Mouse (Mus musculus) hindlimb bud, embryonic 11.5 days (tissue): ENCODE measurements at regions not wholly inside any gene's neighbourhood (a gene's known extent, or its start where the extent isn't known, plus 50 kb on each side); places are given as distances from the start of the nearest gene placed in this dataset.
"Not testable (repeated sequence)": the region's sequence is repeated elsewhere in the genome, so short reads cannot be mapped to it uniquely, and the experiment has no call there.

Experiments used
- DNase-seq: peaks from one replicate; pipeline ENCODE4 v3.0.0-alpha.2; 2012; ENCODE audit warnings: low read depth, low spot score; ENCODE audit errors: extremely low spot score

DNA sequence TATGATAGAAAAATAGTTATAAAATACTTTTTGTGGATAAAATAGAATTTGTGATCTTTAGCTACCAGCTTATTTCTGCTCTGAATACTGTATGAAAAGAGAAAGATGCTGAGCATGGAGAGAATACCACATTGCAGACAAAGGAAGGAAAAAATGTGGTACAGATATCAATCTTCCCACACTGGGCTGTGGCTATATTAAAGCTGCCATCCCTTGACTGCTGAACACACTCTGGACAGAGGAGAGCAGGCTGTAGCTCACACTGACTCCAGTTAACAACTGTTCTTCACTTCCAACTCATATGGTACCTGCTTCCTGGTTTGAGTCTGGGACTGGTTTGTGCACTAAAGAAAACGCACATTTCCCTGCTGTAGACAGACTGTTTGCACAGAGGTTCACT lies 76.7 kb upstream of the Try4 start:
- no peak for DNase-seq

DNA sequence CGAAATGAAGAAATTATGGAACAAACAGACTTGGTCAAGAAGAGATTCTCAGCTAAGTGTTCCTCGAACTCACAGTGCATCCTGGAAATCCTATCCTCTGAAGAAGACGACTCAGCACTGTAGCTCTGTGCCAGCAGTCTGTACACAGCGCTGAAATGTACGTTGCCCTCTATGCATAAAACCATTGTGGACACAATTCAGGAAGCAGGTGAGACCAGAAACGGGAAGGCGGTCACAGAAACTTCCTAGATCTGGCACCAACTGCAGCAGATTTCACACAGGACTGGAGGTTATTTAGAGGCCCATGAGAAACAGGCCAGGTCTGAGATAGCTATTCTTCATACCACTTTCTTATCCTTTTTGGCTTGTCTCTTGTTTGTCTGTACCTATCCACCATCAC lies 83.7 kb upstream of the Try4 start:
- no peak for DNase-seq

DNA sequence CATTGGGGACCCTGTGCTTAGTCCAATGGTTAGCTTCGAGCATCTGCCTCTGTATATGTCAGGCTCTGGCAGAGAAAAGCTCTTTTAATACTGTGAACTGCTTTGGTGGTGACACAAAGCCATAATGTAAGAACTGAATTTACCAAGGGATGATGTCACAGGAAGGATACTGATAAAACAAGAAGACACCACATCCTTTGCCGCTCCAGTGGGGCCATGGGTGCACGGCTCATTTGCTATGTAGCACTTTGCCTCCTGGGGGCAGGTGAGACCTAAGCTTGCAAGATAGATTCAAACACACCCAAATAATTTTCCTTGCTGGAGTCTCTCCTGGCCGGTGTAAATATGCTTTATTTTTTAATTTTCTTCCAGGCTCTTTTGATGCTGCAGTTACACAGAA lies 86.2 kb upstream of the Try4 start:
- DNase-seq: no peak

DNA sequence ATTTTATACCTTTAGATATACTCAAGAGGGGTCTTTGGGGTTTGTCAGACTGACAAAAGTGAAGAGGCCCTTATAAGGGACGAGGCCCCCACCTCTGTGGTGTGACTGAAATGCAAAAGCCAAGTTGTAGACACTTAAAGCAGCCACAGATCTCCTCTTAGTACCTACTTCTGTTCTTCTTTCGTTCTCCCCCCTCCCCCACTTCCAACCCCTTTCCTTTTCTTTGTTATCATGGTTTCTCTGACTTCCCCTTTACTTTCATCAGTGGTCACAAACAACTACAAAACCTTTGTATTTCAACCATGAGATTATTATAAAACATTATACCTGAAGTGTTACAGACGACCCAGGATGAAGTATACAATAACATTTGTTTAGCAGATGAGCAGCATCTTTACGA lies 96.2 kb upstream of the Try4 start:
- DNase-seq: no peak

DNA sequence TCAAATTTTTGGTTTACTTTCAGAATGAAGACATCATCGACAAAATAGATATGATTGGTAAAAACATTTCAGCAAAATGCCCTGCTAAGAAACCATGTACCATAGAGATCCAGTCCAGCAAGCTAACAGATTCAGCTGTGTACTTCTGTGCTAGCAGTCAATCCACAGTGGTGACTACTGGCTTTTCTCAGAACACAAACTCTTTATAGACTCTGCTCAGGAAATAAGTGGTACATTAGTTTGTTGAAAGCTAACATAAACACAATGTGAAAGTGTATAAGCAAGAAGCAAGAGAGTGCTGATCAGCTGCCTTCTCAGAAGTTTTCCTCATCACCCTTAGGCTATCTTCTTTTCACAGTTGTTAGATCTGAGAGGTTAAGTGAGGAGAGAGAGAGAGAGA lies 99.2 kb upstream of the Try4 start:
- no peak for DNase-seq

DNA sequence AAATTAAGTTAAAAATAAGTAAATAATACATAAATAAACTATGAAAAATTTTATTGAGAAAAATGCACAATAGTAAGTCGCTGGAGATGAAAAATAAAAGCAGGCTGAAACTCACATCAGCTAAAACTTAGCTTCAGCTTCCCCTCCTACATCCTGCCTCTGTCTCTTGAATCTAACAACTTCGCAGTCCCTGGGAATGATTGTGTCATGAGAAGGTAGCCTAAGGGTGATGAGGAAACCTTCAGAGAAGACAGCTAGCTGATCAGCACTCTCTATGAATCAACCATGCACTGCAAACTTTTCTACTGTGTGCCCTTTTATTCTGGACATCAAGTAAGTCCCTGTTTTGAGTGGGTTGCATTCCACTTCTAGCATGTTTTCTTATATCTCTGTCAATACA lies 99.8 kb upstream of the Try4 start:
- no peak for DNase-seq

DNA sequence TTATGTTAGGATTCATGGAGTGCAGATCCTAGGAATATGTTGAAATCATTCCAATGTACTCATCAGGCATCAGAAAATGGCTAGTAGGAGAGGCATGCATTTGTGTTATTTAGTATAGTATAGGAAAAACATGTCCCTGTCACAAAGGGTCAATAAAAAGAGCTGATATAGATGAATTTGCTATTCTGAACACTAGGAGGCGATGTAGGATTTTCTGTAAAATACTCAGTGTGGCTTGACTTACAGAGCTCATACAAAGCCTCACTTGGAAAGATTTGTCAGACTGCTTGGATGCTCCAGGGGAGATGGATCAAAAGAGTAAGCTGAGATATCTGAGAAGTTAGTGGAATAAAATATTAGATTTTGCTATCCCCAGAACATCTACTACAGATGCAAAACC lies 107.6 kb upstream of the Try4 start:
- DNase-seq: no peak

DNA sequence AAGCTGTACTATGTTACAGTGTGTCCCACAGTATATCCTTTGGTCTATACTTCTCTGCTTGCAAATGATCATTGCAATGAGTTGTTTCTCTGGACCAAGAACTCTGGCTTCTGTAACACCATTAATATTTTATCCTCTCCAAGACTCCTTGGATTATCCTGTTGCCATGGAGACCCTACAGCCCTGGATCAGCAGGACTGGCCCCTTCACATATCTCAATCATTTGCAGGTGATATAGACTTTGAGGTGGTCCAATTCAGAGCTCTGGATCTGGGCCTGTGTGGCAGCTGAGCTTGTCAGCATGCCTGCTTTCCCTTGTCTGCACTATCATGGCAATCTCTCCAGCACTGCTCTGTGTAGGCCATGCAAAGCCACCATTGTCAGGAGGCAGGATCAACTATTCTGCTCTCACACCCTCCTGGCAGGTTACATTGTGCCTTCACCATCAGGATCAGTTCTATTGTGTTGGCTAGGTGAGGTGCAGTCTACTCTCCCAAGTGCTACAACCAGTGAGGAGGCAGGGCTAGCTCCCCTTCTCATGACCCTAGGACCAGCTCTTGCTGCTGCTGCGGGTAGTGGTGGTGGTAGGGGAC lies 110.2 kb upstream of the Try4 start:
- DNase-seq: no peak

DNA sequence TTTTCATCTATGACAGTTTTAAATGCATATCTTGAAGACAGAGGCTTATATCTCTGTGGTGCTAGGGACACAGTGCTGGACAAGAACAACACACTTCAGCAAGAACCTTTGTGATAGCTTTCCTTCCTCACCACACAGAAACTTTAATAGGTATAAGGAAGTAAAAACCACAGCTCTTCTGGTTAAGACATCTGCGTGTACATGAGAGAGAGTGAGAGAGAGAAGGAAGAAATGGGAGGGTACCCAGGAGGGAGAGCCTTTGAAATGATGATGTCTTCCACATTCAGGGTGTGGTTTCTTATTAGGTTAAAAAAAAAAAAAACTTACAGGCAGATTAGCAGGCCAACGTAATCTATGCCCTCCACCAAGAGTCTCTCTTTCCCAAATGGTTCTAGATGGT lies 113.2 kb upstream of the Try4 start:
- DNase-seq: no peak

DNA sequence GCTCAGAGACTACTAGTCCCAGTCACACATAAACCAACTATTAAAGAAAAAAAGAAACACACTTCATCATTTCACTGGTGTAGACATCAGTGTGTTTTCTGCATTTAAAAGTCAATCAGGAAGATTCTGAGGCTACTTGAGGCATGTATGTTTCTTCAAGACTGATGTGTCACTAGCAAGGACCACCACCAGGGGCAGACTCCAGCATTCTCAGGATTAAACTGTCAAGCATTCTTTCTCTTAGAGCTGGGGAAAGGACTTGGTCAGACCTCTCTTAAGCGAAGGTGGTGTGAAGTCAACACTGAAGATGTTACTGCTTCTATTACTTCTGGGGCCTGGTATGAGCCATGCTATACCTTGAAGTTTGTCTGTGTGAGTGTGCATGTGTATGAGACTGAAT lies 114.1 kb upstream of the Try4 start:
- DNase-seq: no peak

DNA sequence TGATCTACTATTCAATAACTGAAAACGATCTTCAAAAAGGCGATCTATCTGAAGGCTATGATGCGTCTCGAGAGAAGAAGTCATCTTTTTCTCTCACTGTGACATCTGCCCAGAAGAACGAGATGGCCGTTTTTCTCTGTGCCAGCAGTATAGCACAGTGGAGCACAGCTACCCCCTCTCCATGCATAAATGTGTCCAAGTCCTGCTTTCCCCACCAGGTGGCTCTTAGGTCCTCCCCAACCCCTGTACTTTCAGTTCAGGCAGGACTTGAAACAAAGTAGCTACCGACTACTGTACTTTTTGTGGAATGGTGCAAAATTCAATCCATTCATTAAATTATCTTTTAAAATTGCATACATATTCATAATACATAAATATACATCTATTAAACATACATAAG lies 123.2 kb upstream of the Try4 start:
- no peak for DNase-seq

DNA sequence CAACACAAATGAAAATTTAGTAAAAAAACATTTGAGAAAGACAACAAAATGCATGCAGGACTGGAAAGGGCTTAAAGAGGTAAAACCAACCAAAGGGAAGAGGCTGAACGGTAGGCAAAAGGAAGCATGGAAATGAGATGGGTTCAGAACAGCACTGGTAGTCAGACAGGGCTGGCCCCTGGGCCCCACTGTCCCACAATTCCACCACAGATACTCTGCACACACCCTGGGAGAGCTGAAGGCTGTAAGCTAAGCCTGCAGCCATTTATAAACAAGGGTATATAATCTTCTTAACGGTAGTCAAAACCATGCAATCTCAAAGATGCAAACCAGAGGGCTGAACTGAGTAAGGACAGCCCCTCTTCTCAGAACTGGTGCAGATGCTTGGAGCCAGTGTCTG lies 124.0 kb upstream of the Try4 start:
- DNase-seq: no peak

DNA sequence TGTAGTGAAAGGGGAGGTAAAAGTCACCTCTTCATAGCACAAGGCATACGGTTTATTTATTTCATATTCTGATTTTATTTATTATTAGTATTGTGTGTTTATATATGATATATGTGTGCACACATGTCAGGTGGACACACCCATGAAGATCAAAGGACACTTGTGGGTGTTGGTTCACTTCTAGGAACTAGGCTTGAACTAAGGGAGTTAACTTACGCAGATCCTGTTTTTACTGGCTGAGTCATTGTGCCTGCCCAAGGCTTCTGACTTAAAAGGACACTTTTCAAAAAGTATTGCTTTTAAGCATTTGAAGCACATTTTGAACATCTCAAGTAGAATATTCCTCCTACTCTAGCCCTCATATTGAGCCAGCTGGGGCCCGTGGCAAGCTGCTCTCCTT lies 124.9 kb upstream of the Try4 start:
- no peak for DNase-seq

DNA sequence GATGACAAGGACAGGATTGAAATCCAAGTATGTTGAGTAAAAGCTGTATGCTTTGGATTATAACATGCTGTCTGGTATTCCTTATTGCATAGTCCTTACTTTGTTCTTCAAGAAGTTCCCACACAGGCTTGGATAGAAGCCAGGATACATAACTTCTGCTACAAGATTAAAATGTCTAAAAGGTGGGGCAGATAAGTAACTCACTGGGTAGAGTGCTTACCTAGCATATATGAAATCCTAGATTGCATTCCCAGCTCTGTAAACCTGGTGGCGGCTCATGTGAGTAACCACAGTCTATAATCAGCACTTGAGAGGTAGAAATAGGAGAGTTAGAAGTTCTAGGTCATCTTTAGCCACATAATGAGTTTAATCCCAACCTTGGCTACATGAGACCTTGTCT lies 126.0 kb upstream of the Try4 start:
- no peak for DNase-seq

DNA sequence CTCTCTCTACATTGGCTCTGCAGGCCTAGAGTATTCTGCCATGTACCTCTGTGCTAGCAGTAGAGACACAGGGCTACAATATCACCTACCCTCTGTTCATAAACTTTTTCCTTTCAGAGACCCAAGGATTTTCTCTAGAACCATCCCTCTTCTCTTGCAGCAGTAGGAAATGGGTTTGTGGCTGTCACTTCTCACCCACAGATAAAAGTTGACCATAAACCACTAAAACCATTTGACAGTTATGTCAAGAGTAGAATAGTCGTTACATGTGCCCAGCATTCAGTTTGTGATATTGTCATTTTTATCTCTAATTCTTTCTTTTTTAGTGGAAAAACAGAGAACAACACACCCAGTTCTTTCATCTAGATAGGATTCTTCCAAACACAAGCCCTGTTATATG lies 128.2 kb upstream of the 2210010C04Rik start:
- no peak for DNase-seq

DNA sequence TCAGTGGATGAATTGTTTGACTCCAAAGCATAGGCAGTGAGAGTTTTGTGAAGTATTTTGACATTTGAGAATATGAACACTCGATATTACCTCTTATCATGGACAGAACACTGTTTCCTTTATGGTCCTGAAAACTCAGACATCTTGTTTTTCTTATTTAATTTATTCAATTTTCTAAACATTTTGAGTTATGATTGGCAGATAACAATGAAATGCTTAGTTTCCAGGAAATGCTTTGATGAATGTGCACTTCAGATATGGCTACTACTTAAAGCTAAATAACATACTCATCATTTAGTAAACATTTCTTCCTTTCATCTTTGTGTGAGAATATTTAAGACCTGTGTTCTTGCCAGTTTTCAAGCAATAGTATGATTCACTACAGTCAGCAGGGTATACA lies 126.4 kb upstream of the 2210010C04Rik start:
- DNase-seq: no peak

DNA sequence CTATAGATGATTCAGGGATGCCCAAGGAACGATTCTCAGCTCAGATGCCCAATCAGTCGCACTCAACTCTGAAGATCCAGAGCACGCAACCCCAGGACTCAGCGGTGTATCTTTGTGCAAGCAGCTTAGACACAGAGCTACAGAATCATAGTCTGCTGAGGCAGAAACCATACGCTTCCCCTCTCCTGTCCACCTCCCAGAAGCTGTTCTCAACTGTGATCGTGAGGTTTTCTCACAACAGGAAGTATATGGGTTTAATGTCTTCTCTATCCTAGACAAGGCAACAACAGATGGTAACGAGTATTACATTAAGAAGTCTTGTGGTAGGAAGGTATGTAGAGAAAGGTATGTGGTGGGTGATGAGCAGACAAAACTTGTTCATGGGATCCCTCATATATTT lies 116.8 kb upstream of the 2210010C04Rik start:
- no peak for DNase-seq

DNA sequence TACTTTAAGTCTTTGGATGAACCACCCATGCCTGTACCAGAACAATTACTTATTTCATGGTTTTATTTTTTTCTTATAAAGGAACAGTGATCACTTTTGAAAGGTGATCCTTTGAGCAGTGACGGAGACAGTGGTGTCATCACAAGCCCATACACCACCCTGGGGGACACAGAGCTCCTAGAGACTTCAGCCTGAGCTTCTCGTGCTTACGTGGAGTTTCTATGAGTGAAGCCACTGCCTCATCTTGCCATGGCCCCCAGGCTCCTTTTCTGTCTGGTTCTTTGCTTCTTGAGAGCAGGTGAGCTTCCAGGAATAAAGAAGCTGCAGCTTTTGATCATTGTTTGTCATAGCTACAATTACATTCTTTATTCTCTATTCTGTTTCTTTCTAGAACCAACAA lies 116.2 kb upstream of the 2210010C04Rik start:
- no peak for DNase-seq

DNA sequence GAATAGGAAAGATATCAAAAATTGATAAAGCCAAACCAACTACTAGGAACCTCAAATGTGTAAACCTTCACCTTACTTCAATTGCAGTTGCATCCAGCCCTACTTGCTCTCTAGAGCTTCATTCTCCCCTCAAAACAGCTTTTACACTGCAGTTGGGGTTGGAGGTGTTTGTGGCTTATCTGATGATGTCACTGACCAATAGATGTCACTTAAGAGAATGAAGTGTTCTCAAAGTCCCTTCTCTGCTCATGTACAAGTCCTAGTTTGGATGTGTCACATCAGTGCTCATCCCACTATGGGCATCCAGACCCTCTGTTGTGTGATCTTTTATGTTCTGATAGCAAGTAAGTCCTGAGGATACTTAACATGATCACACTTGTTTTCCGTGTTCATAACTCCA lies 105.6 kb upstream of the 2210010C04Rik start:
- no peak for DNase-seq

DNA sequence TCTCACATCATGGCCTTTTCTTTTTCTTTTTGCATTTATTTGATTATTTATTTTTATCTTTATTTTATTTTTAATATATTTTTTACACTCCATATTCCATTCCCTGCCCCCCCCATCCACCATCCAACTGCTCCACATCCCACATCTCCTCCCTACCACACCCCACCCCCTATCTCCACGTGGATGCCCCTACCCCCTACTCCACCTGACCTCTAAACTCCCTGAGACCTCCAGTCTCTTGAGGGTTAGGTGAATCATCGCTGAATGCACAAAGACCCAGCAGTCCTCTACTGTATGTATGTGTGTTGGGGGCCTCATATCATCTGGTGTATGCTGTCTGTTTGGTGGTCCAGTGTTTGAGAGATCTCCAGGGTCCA lies 102.1 kb upstream of the 2210010C04Rik start:
- DNase-seq: not testable (repeated sequence)

DNA sequence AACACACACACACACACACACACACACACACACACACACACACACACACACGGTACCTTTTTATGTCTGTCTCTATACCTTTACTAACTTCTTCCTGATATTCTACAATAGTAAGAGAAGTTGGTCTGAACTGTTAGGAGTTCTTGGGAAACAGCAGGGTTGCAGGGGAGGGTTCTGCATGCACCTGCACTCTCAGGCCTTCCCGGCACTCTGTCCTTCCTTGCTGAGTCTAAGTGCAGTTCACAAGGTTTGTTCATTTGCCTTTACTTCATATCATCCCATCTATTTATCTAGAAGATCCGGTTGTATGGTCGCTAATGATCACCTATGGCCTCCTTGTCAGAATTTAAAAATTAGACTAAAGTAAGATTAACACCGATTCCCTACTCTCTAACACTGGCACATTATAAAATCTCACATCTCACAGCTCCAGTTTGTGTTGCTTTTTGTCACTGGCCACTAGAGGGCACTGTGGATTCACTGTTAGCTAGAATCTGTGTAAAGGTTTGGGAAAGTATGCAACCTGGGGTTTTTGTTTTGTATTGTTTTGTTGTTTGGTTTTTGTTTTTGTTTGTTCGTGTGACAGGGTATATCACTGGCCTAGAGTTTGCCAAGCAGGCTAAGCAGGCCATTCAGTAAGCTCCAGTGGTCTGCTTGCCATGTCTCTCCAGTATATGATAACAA lies 101.5 kb upstream of the 2210010C04Rik start:
- DNase-seq: peak; percentile 42

DNA sequence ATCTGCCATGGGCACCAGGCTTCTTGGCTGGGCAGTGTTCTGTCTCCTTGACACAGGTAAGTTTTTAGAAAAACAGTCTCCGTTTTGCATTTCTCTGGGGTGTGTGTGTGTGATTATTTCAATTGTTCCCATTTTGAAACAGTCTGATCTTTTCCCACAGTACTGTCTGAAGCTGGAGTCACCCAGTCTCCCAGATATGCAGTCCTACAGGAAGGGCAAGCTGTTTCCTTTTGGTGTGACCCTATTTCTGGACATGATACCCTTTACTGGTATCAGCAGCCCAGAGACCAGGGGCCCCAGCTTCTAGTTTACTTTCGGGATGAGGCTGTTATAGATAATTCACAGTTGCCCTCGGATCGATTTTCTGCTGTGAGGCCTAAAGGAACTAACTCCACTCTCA lies 99.9 kb upstream of the 2210010C04Rik start:
- no peak for DNase-seq

DNA sequence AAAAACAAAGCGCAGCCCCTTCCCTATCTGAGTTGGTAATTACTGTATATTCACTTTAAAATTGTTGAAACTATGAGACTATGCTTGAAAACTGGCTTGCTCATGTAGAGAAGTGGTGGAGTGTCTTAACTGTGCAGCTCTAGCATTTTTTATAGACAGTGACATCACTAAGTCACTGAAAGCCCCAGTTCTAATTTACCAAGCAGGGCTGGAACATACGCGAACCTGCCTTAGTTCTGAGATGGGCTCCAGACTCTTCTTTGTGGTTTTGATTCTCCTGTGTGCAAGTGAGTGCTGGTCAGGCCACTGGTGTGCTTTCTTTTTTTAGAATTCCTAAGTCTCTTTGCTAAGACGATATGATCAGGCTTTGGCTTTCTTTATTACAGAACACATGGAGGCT lies 94.6 kb upstream of the 2210010C04Rik start:
- DNase-seq: no peak
